Mouse (Mus musculus) lung, postnatal 4 days (tissue): ENCODE data around the gene Trappc13.
"Not testable (repeated sequence)": the region's sequence is repeated elsewhere in the genome, so short reads cannot be mapped to it uniquely, and the experiment has no call there.

Experiments used
- DNase-seq, 2 experiments: peaks; one replicate each; pipeline ENCODE4 v3.0.0; 2021

Gene Trappc13

DNA sequence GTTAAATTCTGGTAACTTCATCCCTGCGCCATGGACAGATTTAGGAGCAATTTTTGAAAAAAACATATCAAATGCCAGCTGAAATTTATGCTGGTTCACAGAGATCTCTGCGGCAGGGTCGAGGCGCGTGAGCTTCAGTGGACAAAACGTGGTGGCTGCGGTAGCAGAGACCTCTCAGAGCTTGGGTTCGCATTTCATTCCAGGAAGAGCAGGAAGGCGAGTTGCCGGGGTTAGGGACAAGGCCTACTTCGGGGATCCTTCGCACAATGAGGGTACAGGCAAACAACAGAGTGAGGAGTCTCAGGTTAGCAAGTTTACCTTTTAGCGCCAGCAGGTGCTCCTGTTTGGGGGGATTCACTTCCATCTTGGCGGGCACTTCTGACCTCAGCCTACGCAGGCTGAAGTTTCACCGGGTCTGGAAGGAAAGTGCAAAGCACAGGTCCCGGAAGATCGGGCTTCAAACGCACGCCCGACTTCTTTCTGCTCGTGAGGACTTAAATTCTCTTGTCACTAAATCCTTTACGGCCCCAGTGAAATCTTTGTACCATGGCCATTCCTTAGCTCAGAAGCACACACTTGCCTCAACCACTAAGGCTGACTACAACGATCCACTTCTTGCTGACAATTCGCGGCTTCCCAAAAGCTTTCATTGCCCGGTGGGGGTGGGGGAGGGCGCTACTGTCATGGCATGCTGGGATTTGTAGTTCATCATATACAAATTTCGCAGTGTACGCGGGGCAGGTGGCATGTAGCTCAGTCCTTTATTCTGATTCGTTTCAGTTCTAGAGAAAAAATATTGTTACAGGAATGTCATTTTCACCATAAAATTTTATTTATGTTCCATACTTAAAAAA is at the start of gene Trappc13:
Trappc13 (minus strand) TSS at position 674 of the 854 bp plus-strand sequence.
- peak in 1 of 2 experiments; percentile 87 for DNase-seq

DNA sequence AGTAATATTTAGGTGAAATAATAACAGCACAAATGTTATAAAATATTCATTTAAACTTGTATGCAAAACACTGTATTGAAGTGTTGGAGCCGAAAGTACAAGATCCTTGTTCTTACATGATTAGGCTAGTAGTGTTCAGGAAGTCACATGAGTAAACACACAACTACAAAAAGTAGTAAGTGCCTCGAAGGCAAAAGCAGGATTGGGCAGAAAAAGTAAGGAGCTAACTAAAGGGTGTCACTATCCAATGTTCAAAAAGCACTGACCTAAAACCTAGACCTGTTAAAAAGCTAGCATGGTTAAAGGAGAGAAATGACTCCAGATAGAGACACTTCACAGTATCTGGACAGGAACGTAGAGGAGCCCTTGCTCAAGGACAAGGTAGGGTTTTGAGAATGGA is 49.2 kb upstream of the Trappc13 start:
- no peak for DNase-seq

DNA sequence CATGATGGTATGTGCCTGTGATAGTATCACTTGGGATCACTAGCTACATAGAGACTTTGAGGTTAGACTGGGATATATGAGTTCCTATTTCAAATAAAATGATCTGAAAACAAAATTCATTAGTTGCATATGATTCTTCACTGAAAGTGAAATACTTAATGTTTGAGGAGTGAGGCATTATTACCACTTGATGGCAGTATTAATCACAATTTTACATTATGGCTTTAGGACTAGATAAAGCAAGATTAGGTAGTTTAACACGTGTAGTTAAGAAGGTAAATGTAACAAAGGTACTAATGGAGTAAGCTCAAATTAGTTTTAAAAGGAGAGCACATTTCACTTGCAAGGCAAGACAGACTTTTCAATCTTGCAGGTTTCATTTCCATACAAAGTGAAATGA is 26.0 kb upstream of the Trappc13 start:
- no peak for DNase-seq

DNA sequence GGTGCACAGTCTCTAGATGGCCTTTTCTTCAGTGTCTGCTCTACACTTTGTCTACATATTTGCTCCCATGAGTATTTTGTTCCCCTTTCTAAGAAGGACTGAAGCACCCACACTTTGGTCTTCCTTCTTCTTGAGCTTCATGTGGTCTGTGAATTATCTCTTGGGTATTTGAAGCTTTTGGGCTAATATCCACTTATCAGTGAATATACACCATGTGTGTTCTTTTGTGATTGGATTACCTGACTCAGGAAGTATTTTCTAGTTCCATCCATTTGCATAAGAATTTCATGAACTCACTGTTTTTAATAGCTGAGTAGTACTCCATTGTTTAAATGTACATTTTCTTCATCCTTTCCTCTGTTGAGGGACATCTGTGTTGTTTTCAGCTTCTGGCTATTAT is 17.6 kb upstream of the Trappc13 start:
- DNase-seq = not testable (repeated sequence)

DNA sequence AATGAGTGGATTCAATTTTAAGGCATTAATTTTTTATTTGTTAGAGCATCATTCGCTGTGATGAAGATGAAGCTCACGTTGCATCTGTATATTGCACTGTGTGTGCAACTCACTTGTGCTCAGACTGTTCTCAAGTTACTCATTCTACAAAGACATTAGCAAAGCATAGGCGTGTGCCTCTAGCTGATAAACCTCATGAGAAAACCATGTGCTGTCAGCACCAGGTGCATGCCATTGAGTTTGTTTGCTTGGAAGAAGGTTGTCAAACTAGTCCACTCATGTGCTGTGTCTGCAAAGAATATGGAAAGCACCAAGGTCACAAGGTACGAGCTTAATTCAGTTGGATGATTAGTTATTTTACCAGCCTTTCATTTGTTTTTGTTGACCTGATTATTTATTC is 9.1 kb upstream of the Trappc13 start:
- DNase-seq = no peak

DNA sequence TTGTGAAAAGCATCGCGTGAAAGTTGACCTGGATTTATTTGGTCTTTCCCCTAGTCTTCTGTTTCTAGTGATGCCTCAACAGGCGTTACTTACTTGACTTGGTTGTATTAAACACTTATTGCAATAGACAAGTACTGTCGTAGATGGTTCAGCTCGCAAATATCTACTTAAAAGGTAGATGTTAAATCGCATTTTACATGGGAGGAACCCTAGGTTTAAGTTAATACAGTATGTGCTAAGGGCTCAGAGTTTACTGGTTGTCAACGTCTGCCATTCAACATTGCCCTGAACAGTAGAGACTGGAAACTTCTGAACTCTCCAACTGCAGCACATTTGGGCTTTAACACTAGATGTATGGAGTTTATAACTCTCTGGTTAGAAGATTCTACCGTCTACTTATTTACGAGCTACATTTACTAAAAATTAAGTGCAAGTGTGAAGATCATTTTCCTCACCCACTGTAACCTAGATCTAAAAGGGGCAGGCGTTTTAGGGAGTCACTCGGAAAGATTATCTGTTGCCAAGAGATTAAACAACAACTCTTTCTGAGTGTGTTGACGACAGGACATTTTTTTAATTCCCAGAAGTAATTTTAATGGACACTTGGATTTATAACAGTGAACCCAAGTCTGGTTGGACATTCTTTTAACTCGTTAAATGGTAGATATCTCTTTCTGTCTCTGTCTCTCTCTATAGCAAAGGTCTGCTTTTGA is 1.1 kb upstream of the Trappc13 start:
- DNase-seq = no peak

DNA sequence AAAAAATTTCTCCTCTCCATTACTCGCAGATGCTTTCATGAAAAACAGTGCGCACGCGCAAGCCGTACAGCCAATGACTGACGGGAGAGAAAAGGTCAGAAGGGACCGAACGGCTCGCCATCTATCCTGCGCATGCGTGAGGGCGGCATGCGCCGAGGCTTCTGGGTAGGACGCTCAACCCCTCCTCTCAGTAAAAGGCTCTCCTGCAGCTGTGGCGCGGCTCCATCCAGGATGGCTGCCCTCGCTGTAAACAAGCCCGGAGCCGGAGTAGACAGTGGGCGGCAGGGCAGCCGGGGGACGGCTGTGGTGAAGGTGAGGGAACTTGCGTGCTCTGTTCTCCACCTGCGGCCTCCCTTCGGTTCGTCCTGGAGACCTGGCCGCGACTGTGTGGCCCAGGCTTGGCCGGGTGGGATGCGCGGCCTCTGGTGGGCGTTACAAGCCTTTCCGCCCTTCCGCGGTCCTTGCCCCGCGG is 417 bp upstream of the Trappc13 start, which contains the start of gene Trim23:
Trim23 (plus strand) TSS at position 148 of the 472 bp plus-strand sequence.
- DNase-seq = peak; percentile 97 to 99

DNA sequence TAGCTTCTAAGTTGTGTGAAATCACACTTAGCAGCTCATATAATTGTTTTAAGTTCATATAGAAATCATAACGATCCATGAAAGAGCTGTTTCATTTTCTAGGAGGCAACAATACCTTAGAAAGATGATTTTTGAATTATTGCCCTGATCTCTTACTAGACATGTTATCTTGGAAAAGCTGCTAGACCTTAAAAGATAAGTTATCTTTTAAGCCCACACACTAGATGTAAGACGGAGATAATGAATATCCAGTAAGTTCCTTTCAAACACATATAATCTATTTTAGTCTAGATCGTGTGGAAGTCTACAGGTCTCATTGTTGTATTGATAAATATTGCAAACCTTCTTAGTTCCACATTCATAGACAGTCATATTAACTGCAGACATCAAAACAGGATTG is 1.4 kb downstream of the Trappc13 start:
- DNase-seq = no peak

DNA sequence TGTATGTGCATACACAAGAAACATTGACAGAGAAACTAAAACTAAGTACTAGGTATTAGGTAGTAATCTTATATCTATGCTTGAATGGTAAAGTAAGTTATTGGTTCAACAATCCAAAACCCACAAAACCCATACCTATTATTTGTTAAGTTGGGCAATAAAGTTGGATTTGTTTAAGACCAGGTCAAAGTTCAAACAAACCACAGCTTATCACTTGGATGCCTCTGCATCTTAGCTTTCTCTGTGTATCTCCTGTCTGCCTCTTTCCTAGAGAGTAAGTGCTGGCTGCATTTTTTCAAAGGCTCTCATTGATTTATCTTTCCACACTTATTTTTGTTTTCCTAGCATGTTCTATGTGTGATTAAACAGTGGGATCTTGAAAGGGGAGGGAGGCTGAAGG is 5.8 kb downstream of the Trappc13 start:
- no peak for DNase-seq

DNA sequence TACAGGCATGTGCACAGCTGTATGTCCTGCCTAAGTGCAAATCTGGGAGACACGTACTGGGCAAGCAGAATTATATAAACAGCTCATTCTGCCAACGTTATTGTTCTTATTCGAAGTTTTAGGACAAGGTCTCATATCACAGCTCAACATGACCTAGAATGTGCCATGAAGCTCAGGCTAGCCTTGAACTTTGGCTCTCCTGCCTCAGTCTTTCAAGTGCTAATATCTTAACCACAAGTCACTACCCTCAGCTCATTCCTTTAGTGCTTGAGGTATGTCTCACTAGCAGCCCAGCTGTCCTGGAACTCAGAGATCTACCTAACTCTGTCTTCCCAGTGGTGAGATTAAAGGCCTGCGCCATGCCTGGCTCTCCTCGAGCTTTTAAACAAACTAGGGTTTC is 6.6 kb downstream of the Trappc13 start:
- no peak for DNase-seq

DNA sequence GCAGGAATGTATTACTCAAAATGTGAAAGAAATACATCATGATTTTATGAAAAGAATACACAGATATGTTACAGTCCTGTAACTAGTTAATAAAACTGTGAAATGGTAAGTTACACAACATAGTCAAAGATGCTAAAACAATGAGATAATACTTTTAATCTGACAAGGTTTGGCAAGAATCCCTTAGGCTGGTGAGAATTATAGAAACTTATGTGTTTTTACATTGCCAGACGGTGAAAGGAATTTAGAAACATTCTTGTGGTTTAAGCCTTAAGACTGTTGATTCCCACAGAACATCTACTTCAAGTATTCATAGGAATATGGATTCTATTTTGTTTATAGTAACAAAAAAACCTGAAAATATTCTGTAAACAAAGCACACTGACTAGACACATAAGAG is 22.6 kb downstream of the Trappc13 start:
- DNase-seq = no peak

DNA sequence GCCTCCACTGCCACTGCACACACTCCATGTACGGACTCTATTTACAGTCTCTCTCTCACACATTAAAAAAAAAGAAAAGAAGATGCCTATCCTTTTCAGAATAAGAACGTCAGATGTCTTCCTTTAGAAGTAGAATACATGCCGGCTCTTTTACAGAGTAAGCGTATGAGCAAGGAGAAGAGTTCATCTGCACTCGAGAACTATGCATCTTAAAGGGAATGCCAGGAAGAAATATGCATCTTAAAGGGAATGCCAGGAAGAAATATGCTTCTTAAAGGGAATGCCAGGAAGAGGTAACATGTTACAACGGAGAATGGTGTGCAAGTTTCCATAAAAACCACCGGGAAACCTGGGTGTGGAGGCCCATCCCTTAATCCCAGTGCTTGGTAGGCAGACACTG is 23.2 kb downstream of the Trappc13 start:
- DNase-seq = no peak

DNA sequence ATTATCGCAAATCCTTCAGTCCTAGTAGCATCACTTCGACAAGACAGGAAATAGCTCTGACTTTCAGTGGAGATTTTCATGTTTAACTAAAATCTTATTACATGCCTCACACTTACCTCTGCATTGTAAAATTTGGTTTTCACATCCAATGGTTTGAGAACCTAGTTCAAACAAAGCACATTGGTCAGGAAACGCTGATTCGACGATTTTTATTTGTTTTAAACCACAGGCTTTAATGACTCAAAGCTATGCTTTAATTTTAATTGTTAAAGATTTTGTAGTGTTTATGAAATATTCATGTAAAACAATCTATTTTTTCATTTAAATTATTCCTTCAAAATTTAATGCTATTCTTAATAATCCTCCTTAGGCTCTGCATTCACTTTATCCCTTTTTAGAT is 24.1 kb downstream of the Trappc13 start:
- no peak for DNase-seq

DNA sequence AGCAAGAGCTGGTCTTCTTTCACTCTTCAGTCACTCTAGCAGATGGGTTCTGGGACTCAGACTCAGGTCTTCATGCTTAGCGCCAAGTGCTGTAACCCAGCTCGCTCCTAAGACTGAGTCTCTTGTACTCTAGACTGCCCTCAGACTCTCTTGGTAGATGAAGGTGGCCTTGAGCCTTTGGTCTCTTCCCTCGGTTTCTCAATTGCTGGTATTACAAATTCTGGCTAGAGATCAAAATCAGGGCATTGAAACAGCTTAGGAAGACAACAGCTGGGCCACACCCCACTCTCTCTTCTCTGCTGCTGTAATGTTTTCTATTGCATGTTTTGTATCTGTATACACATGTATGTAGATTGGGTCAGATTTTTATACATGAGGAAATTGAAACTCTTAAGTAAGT is 32.6 kb downstream of the Trappc13 start:
- no peak for DNase-seq

DNA sequence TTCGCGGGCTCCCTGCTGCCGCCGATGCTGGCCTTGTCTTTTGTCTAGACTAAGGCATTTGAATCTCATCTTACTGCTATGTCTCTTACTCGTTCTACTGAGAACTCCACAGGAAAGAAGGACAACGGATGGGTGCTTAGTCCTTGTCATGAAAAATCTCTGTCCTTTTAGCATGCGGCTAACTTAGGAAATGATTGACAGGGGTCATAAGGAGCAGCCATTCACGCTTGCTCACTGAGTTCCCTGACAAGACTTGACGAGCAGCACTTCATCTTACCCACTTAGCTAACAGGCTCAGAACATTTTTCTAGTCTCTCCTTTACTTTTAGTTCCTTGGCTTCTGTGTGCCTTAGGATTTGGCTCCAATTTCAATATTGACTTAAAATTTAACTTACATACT is 33.4 kb downstream of the Trappc13 start:
- no peak for DNase-seq

DNA sequence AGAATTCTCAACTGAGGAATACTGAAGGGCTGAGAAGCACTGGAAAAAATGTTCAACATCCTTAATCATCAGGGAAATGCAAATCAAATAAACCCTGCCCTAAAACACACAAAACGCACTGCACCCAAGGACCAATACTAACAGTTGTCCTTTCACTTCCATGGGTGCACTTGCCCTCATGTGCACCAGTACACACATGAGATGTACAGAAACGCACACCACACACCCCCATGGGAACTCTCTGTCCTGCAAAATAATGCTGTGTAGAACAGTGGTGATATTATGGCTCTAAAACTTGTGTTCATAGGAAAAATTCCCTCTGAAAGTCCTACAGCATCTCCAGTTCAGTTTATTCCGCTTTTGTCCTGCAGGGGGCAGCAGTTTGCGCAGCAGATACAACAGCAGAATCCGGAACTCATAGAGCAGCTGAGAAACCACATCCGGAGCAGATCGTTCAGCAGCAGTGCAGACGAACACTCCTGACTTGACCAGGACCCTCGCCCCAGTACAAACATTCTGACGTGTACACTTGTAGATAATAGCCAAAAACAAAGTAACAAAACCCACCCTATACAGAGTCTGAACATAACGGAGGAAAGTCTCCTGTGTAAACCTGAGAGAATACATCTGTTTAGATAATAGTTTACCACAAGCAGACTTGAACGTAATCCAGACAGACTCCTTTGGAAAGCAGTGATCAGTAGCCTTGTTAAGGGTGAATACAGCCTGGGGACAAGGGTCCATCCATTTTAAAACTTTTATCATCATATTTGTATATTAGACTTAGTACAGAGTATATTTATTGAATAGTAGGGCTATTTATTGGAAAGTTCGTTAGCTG is 38.7 kb downstream of the Trappc13 start:
- peak; percentile 72 to 86 for DNase-seq

DNA sequence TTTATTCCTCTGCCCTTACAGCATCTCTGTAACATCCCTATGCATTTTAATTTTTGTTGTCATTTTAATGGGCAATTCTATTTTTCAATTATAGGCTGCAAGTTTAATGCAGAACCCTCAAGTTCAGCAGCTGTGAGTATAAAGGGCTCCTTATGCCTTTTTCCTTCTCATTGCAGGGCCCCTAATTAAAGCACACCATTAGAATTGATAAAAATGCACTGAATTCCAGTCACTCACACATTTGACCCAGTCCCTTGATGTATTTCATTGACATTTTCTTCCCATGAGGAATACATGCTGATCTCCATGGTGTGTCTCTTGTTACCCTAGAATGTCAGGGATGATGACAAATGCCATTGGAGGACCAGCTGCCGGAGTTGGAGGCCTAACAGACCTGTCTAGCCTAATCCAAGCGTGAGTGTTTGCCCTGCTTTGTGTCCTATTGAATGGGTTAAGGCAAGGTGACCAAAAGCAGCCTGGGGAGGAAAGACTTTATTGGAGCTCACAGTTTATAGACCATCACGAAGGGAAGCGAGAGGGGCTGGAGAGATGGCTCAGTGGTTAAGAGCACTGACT is 43.7 kb downstream of the Trappc13 start:
- no peak for DNase-seq

DNA sequence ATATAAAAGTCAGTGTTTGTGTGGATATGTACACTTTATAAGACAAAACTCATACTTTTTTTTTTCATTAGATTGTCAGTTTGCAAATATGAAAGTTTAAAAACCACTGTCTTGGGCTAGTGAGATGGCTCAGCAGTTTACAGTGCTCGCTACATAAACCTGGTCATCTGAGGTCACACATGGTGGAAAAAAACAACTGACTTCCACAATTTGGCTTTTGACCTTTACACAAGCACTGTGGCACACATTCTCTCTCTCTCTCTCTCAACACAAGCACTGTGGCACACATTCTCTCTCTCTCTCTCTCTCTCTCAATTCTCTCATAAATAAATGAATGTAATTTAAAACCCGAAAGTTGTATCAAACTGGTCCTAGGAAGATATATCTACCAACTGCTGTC is 45.7 kb downstream of the Trappc13 start:
- no peak for DNase-seq

DNA sequence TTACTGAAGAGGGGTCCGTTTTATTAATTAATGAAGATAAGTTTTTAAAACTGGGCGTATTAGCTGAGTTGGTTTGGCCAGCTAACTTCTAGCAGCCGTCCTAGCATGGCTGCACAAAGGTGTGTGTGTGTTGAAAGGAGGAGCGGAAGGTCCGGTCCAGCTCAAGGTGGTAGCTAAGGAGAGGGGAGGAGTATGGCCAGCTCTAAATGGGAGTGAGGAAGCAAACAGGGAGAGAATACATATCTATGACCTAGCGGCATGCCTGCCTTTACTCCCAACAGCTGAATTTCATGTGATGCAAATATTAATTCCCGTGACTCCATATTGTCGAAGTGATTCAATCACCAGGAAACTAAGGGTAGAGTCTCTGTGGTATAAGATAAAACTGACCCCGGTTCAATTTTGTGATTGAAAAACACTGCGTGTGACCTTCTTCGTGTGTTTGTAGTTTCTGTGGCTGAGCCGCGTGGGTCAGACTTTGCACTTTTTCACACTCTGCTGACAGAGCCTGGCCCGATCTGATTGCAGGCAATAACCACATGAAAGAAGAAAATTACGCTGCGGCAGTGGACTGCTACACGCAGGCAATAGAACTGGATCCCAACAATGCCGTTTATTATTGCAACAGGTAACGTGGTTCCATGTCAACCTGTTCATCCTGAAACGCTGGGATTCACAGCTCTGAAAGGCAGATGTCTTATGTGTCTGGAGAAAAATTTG is 54.4 kb downstream of the Trappc13 start:
- no peak for DNase-seq

DNA sequence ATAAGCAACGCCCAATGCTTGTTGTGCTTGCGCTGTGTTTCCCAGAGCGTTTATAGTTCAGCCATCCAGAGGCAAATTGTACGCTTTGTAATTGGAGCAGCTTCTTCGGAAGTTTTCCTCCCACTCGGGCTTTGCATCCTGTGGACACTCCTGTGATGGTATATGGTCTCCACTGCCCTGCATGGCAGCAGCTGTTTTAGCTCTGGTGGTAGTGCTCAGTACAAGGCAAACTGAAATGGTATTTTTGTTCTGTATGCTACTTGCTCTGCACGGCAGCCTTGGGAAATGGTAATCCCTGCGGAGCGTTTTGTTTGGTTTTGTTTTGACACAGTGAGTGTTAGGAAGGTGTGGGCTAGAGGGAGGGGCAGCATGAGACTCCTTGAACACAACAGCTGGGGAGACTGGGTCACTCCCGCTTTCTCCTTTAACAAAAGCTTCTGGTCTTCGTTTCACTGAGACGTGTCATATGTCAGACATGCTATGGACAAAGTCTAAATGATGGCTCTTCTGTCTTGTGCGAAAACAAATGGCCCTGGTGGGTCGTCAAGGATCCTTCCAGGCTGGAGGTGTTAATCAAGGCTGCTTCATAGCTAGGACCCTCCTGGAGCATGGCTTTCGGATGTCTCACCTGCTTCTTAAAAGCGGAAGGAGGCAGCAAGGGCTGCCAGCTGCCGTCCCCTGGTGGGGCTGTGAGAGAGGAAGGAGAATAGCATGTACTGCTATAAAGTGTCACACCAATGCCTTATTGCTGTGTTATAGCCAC is 56.0 kb downstream of the Trappc13 start:
- no peak for DNase-seq

DNA sequence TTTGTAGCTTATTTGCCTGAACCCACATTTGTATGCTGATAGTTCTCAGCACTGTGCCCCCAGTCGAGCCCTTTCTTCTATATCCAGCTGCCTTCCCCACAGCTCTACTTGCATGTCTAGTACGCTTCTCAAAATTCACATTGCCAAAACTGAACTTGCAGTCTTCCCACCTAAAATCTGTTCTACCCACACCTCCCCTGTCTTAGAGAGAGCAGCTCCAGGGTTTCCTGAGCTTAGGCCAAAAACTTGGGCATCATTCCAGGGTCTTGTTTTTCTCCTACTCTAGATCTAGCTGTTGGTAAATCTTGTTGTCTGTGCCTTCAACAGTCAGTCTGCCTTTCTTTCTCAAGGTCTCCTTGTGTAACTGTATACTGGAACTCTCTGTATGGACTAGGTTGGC is 63.4 kb downstream of the Trappc13 start:
- DNase-seq = no peak
